Mouse (Mus musculus): ENCODE measurements at regions not wholly inside any gene's neighbourhood (a gene's known extent, or its start where the extent isn't known, plus 50 kb on each side); places are given as distances from the start of the nearest gene placed in this dataset.

DNA sequence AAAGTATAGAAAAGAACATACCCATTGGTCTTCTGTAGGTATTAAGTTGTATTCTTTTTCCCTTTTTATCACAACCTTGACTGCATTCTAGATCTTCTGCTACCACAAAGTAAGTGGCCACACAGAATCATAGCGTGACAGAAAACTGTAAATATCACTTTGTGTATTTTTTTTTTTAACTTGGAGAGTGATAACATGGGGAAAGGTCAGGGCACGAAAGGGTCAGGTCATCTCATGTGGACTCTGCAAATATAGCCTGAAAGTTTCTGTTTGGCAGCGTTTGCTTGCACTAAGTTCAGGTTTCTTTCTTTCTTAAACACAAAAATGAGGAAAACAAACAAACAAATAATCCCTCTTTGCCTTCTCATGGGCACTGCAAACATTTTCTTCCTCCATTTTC, 1101.1 kb downstream of the Gsdmc2 start:
- Histone ChIP-seq H3K4me3 (no peak overlapping the region), H3K27me3 (ENCODE audit: low read depth, poor library complexity, severe bottlenecking) (no peaks in the 10 kb centered on the region), H3K27ac (replicated peaks) (no peak overlapping the region), H3K9me3 (replicated peaks) (no peaks in the 10 kb centered on the region), H3K4me1 (no peaks in the 10 kb centered on the region), H3K36me3 (no peaks in the 10 kb centered on the region)
- WGBS, result 78% methylated on average over 3 of the region's 3 CpGs
- no peak for DNase-seq (ENCODE audit: low spot score)

- no peak overlapping the region for H3K27ac ChIP-seq (replicated peaks)
- H3K4me3 ChIP-seq, result no peak overlapping the region
- no peaks in the 10 kb centered on the region for H3K27me3 ChIP-seq (ENCODE audit: low read depth, poor library complexity, severe bottlenecking)
- H3K4me1 ChIP-seq, result no peaks in the 10 kb centered on the region
- H3K9me3 ChIP-seq (replicated peaks), result no peaks in the 10 kb centered on the region
- no peak for DNase-seq (ENCODE audit: low spot score)
- no peaks in the 10 kb centered on the region for H3K36me3 ChIP-seq
- WGBS, result 72% methylated on average over 2 of the region's 2 CpGs
These were observed 1104.2 kb downstream of the Gsdmc2 start for GRCm38 (mm10) chr15:62740746-62741145.

DNA sequence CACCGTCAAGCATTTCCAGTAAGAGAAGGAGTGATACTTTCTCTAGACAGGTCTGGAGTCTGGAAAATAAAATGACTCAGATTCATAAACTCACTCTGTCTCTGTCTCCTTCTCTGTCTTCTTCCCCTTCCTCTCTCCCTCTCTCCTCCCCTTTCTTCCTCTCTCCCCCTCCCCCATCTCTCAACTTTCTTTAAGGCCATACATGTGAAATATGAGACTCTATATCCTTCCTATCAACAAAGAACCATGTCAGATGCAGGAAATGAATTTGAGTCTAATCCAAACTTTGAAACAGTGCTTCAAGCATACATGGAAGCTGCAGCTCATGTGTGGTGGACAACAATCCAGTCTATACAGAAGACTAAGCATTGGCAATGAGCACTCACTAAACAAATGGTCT, 1109.6 kb downstream of the Gsdmc2 start:
- Histone ChIP-seq H3K27ac (replicated peaks) (no peak overlapping the region), H3K27me3 (ENCODE audit: low read depth, poor library complexity, severe bottlenecking) (no peaks in the 10 kb centered on the region), H3K4me1 (no peaks in the 10 kb centered on the region), H3K9me3 (replicated peaks) (no peaks in the 10 kb centered on the region), H3K36me3 (no peaks in the 10 kb centered on the region), H3K4me3 (no peak overlapping the region)
- 92% methylated on average over 1 of the region's 1 CpGs for WGBS
- no peak for DNase-seq (ENCODE audit: low spot score)

DNA sequence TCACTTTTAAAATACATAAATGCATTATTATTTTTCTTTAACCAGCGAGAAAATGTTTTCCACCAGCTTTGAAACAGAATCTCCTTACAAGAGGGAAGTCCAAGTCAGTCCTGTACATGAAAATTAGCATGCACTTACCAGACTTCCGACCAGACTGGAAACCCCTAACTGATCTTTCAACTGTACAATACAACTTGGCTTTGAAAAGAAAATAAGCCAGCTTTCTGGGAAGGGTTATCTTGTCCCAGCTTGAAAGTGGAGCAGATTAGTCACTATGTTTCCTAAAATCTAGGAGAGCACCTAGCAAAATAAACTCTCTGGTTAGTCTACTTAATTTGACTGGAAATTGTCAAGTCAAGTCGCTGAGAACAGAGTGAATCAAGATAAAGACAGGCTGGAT, 1110.1 kb downstream of the Gsdmc2 start:
- H3K9me3 ChIP-seq (replicated peaks), result no peaks in the 10 kb centered on the region
- H3K4me3 ChIP-seq, result no peak overlapping the region
- H3K36me3 ChIP-seq, result no peaks in the 10 kb centered on the region
- no peaks in the 10 kb centered on the region for H3K27me3 ChIP-seq (ENCODE audit: low read depth, poor library complexity, severe bottlenecking)
- no peak overlapping the region for H3K27ac ChIP-seq (replicated peaks)
- no peak for DNase-seq (ENCODE audit: low spot score)
- WGBS, result 76% methylated on average over 3 of the region's 3 CpGs
- H3K4me1 ChIP-seq, result no peaks in the 10 kb centered on the region

- no peak for DNase-seq (ENCODE audit: low spot score)
- Histone ChIP-seq H3K4me1 (no peaks in the 10 kb centered on the region), H3K9me3 (replicated peaks) (no peaks in the 10 kb centered on the region), H3K36me3 (no peaks in the 10 kb centered on the region), H3K27me3 (ENCODE audit: low read depth, poor library complexity, severe bottlenecking) (no peaks in the 10 kb centered on the region), H3K27ac (replicated peaks) (no peak overlapping the region), H3K4me3 (no peak overlapping the region)
- 84% methylated on average over 3 of the region's 3 CpGs for WGBS
These were observed 1114.5 kb downstream of the Gsdmc2 start for GRCm38 (mm10) chr15:62730524-62730923.

DNA sequence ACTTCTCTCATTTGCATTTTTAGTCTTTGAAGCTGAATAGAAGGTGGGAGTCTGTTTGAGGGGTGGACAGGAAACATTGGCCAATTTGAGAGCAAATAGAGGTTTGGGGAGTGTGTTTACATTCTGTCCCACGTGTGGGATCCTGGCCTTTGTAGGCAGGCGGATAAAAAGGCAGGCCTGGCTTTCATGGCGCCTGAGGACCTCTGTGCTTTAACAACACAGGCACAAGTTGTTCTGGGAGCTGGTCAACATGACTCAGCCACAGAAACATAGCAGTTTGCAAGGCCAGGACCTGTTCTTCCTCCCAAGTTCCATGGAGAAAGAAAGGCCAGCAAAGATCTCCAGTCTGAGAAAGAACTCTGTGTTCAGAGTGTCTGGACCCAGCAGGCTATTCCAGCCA, 1130.7 kb downstream of the Gsdmc2 start:
- WGBS, result 55% methylated on average over 3 of the region's 3 CpGs
- DNase-seq (ENCODE audit: low spot score), result no peak
- Histone ChIP-seq H3K9me3 (replicated peaks) (no peaks in the 10 kb centered on the region), H3K36me3 (no peaks in the 10 kb centered on the region), H3K4me1 (no peaks in the 10 kb centered on the region), H3K4me3 (no peak overlapping the region), H3K27me3 (ENCODE audit: low read depth, poor library complexity, severe bottlenecking) (no peaks in the 10 kb centered on the region), H3K27ac (replicated peaks) (no peak overlapping the region)

- WGBS, result 85% methylated on average over 9 of the region's 9 CpGs
These were observed 1132.3 kb downstream of the Gsdmc2 start for GRCm38 (mm10) chr15:62712543-62713131.

GRCm38 (mm10) chr15:62712060-62712542, 1132.9 kb downstream of the Gsdmc2 start:
- Histone ChIP-seq H3K9me3 (replicated peaks) (no peaks in the 10 kb centered on the region), H3K36me3 (no peaks in the 10 kb centered on the region), H3K27ac (replicated peaks) (no peak overlapping the region), H3K27me3 (ENCODE audit: low read depth, poor library complexity, severe bottlenecking) (no peaks in the 10 kb centered on the region), H3K4me1 (no peaks in the 10 kb centered on the region), H3K4me3 (no peak overlapping the region)
- WGBS, result 89% methylated on average over 3 of the region's 3 CpGs
- no peak for DNase-seq (ENCODE audit: low spot score)

More at GRCm38 (mm10) chr15:62712543-62713131, 1132.3 kb downstream of the Gsdmc2 start:
- Histone ChIP-seq H3K9me3 (replicated peaks) (no peaks in the 10 kb centered on the region), H3K4me1 (no peaks in the 10 kb centered on the region), H3K4me3 (no peak overlapping the region), H3K36me3 (no peaks in the 10 kb centered on the region), H3K27me3 (ENCODE audit: low read depth, poor library complexity, severe bottlenecking) (no peaks in the 10 kb centered on the region), H3K27ac (replicated peaks) (no peak overlapping the region)
- DNase-seq (ENCODE audit: low spot score), result no peak

DNA sequence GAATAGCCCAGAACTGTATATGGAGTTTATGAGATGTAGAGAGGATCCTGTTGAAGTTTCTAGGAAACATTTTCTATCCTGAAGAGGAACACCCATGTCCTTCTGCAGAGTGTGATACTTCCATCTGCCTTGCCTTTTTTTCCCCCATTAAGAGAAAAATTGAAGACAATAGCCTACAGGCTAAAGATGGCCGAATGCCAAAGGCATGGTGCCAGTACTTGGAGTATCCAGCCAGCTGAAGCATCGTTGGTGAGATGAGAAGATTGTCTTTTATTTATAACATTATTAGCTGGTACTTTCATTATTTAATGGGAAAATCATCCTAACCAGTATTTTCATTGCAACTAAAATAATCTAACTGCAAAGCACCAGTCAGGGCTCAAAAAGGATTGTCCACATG, 1135.4 kb downstream of the Gsdmc2 start:
- Histone ChIP-seq H3K27ac (replicated peaks) (no peak overlapping the region), H3K9me3 (replicated peaks) (no peaks in the 10 kb centered on the region), H3K4me3 (no peak overlapping the region), H3K27me3 (ENCODE audit: low read depth, poor library complexity, severe bottlenecking) (no peaks in the 10 kb centered on the region), H3K4me1 (no peaks in the 10 kb centered on the region), H3K36me3 (no peaks in the 10 kb centered on the region)
- no peak for DNase-seq (ENCODE audit: low spot score)
- WGBS, result 83% methylated on average over 2 of the region's 2 CpGs

GRCm38 (mm10) chr15:62698559-62698958, 1146.4 kb downstream of the Gsdmc2 start:
- Histone ChIP-seq H3K4me3 (no peak overlapping the region), H3K4me1 (no peaks in the 10 kb centered on the region), H3K27ac (replicated peaks) (no peak overlapping the region), H3K9me3 (replicated peaks) (no peaks in the 10 kb centered on the region), H3K36me3 (no peaks in the 10 kb centered on the region), H3K27me3 (ENCODE audit: low read depth, poor library complexity, severe bottlenecking) (no peaks in the 10 kb centered on the region)
- DNase-seq (ENCODE audit: low spot score), result no peak
- WGBS, result 63% methylated on average over 1 of the region's 1 CpGs

DNA sequence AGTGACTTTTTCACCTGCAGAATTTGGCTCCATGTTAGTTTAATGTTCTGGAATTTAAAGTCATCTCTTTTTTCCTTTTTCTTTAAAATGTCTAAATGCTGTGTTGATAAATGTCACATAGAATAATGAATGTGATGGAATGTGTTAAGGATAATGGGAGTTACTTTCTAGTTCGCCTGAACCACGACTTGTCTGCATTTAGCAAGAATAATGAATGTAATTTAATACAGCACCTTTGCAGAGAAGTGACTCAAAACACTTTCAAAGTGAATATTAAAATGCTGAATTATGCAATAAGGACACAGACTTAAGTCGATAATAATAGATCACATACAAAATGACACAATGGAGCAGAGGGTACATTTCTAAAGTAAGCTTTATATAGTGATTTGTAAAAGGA, 1150.2 kb downstream of the Gsdmc2 start:
- Histone ChIP-seq H3K4me1 (no peaks in the 10 kb centered on the region), H3K4me3 (no peak overlapping the region), H3K9me3 (replicated peaks) (no peaks in the 10 kb centered on the region), H3K27ac (replicated peaks) (no peak overlapping the region), H3K36me3 (no peaks in the 10 kb centered on the region), H3K27me3 (ENCODE audit: low read depth, poor library complexity, severe bottlenecking) (no peaks in the 10 kb centered on the region)
- 82% methylated on average over 3 of the region's 3 CpGs for WGBS
- no peak for DNase-seq (ENCODE audit: low spot score)

GRCm38 (mm10) chr15:62693671-62694070, 1151.3 kb downstream of the Gsdmc2 start:
- Histone ChIP-seq H3K27me3 (ENCODE audit: low read depth, poor library complexity, severe bottlenecking) (no peaks in the 10 kb centered on the region), H3K4me1 (no peaks in the 10 kb centered on the region), H3K27ac (replicated peaks) (no peak overlapping the region), H3K9me3 (replicated peaks) (no peaks in the 10 kb centered on the region), H3K4me3 (no peak overlapping the region), H3K36me3 (no peaks in the 10 kb centered on the region)
- 95% methylated on average over 9 of the region's 10 CpGs for whole genome bisulfite sequencing
- no peak for DNase-seq (ENCODE audit: low spot score)

- H3K9me3 ChIP-seq (replicated peaks), result no peaks in the 10 kb centered on the region
- no peak for DNase-seq (ENCODE audit: low spot score)
- no peak overlapping the region for H3K27ac ChIP-seq (replicated peaks)
- H3K4me3 ChIP-seq, result no peak overlapping the region
- H3K4me1 ChIP-seq, result no peaks in the 10 kb centered on the region
- 82% methylated on average over 4 of the region's 4 CpGs for WGBS
- no peaks in the 10 kb centered on the region for H3K27me3 ChIP-seq (ENCODE audit: low read depth, poor library complexity, severe bottlenecking)
- H3K36me3 ChIP-seq, result no peaks in the 10 kb centered on the region
These were observed 1171.6 kb downstream of the Gsdmc2 start for GRCm38 (mm10) chr15:62673410-62673809.

DNA sequence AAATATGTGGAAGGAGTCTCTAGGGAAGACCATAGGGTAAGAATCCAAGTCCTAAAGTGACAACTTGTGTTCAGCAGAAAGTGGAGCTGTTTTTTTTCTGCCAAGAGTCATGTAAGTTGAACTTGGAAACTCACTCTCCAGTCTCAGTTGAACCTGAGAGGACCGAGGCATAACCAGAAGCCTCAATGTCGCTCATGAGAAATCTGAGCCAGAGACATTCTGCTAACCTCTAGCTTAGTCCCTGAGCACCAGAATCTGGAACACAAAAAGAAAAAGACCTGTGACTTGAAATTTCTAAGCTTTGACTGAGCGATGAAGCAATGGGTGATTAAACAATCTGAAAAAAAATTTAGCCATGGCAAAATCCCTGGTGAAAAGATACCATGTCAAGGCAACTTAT, 1175.0 kb downstream of the Gsdmc2 start:
- DNase-seq (ENCODE audit: low spot score), result no peak
- Histone ChIP-seq H3K27me3 (ENCODE audit: low read depth, poor library complexity, severe bottlenecking) (no peaks in the 10 kb centered on the region), H3K9me3 (replicated peaks) (no peaks in the 10 kb centered on the region), H3K36me3 (no peaks in the 10 kb centered on the region), H3K4me3 (no peak overlapping the region), H3K4me1 (no peaks in the 10 kb centered on the region), H3K27ac (replicated peaks) (no peak overlapping the region)
- WGBS, result 87% methylated on average over 3 of the region's 3 CpGs

All from midbrain, embryonic 10.5 days (tissue).